Mouse (Mus musculus) gastrocnemius, postnatal 4 days (tissue): ENCODE data around the gene Spesp1. TPM values are rescaled to one million over a fixed set of nuclear protein-coding genes. Genes with fewer than 3 reads are reported as not detected.

Experiments used
- DNase-seq, 2 experiments: peaks; one replicate each; pipeline ENCODE4 v3.0.0; 2021 to 2022; ENCODE audit warnings: low spot score in 2 of 2, mixed read lengths in 2 of 2
- microRNA-seq: library from miRNA; unstranded; fragments of <30 nt; microRNA quantifications from one replicate; pipeline ENCODE4 v1.2.0, GENCODE M21; 2021
- total RNA-seq, 2 experiments: library from RNA; stranded (reverse); gene quantifications; 2 replicates each; pipeline ENCODE4 v1.2.3; 2021

The Spesp1 gene
- total RNA-seq, 2 experiments from 2014 or later = not detected

DNA sequence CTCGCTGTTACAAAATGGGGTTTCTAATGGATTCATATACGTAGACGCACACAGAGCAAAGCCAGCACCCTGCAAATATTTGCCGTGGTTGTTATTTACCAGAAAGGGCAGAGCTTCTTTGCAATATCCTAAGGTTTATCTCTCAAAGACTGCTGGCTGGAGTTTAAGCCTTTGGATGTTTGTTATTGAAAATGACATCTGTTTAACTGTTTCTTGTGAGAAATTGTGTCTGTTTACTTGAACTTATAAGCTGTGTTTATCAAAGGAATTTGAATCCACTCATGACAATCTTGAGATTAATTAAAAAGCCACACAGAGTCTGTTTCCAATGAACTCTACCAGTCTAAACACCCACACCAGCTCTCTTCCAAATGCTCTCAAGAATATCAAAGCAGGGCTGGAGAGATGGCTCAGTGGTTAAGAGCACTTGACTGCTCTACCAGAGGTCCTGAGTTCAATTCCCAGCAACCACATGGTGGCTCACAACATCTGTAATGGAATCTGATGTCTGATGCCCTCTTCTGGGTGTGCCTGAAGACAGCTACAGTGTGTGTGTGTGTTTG is 35.5 kb downstream of the Spesp1 start:
- DNase-seq = no peak

DNA sequence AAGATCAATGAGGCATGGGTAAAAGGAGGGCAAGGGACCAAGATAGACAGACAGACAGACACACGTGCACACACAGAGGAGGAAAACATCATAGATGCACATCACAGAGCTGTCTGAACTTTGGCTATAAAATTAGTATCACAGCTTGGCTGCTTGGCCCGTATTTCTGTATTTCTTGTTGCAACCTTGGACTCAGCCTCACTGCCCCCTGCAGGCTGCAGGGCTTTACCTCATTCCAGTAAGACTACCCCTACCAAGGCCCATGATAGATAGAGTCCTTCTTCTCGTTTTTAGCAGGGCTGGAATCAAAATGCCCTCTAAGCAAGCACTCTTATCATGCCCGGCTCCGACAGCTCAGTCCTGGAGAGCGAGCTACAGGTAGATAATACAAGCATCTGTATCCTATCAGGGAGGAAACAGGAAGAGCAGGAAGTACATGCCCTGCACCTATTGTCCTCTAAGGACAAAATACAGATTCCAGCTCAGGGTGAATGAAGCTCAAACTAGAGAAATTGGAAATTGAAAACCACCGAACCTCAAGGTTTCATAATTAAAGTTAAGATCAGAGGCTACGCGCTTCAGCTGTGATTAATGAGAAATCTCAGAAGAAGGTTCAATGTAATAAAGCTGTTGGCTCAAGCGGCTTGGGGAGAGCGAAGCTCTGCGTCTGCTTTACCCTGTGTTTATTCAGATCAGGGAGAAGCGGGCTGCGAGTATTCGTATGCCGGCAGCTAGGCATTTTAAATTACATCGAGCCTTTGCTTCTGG is 36.2 kb downstream of the Spesp1 start:
- DNase-seq = no peak

GRCm38 (mm10) chr9:62244612-62245010 is 37.4 kb downstream of the Spesp1 start:
- DNase-seq = no peak

GRCm38 (mm10) chr9:62243991-62244611 is 37.9 kb downstream of the Spesp1 start:
- DNase-seq = peak; percentile 70 to 80

GRCm38 (mm10) chr9:62240036-62240435 is 42.0 kb downstream of the Spesp1 start:
- no peak for DNase-seq

DNA sequence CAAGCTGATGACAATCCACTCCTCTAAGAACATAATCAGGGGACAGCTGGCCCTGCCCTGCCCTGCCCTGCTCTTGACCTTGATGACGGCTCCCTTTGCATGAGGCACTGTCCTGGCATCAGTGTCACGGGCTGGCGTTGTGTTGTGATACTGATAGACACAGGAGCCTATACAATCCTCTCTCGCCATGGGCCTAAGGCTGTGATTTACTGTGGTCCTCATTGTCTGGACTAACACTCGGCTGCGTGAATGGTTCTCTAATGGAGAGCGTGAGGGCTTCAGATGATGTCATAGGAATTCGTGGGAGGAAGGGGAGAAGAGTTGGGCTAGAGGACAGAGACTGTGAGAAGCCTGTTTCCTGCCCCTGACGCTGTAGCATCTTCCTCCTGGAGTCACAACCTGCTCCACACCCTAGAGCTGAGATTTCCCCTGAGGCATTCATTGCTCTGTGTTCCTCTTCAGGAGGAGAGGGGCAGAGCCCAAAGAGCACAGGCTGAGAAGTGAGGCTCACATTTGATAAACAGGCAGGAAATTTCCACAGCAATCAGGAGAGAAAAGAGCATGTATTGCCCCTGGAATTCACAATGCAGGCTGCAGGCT is 44.5 kb downstream of the Spesp1 start:
- DNase-seq = no peak

DNA sequence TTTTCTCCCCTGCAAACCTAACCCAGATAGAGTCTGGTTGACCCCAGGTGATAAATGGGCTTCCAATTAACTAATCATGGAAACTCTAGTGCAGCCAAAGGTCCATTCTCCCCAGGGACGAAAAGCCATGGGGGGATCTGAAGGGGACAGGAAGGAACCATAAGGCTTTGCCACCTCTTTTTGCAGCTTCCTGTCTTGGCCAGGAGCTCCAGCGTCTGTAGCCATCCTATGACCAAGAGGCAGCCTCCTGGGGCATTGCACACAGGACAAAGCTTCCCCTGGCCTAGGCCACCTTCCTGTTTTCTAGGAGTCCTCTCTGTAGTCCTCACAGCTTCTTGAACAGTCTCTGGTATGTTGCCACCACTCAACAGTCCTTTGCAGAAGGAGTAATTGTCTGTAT is 46.5 kb downstream of the Spesp1 start:
- DNase-seq = no peak

- DNase-seq = no peak
Observed at GRCm38 (mm10) chr9:62232649-62233048, 49.4 kb downstream of the Spesp1 start.

- DNase-seq = no peak
Observed at GRCm38 (mm10) chr9:62231046-62231445, 51.0 kb downstream of the Spesp1 start.

DNA sequence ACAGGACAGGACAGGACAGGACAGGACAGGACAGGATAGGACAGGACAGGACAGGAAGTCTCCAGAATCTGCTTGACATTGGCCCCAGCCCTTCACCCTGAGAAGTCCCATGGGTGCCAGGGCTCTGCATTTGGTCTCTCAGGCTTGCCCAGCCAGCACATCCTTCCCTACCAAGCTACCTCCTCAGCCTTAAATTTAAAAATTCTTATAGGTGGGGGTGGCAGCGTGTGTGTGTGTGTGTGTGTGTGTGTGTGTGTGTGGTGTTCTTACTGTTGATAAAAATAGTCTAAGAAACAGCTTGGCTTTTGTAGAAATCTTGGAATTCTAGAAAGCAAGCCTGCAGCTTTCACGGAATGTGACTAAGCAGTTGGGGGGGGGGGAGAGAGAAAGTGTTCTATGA is 52.0 kb downstream of the Spesp1 start:
- DNase-seq = no peak

DNA sequence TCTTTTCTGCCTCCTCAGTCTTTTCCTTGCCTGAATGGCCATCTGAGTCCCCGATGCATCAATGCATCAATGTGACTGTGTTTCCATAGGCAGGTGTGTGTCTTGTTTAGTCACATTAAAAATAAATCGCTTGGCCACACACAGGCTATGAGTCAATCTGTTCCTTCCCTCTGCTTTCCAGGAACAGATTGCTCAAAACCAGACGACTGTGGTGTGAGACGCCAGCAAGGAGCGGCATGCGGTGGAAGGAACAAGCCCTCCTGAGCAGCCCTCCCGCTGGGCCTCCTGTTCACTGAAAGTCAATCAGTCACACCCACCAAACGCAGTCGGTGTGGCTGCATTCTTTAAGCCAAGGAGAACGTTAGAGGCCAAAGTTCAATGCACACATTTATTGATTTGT is 59.5 kb downstream of the Spesp1 start:
- DNase-seq = peak in 1 of 2 experiments; percentile 9

- DNase-seq = no peak
Observed at GRCm38 (mm10) chr9:62222029-62222428, 60.0 kb downstream of the Spesp1 start.

Small RNA genes lying within 50 kb of the gene (microRNA-seq; reads per million reads assigned to microRNA genes)
- not detected for gene Gm25603

Other genes starting within 250 kb of the Spesp1 start
- gene Glce, start 159.6 kb downstream of the Spesp1 start, total RNA-seq = 10 to 100 TPM; 21.7 to 23.0 TPM
- gene Anp32a, start 59.1 kb upstream of the Spesp1 start, total RNA-seq = 100 to 1,000 TPM; 119 to 134 TPM